Mouse (Mus musculus): ENCODE measurements around the gene Prrx1. TPM values are rescaled to one million over a fixed set of nuclear protein-coding genes. Genes with fewer than 3 reads are reported as not detected.

Gene Prrx1
- polyA plus RNA-seq, 1 experiment = 0.76 TPM

- 3% methylated on average over 58 of the region's 59 CpGs for WGBS
- H3K4me1 ChIP-seq (ENCODE audit: control insufficient read depth, insufficient read depth, insufficient read length, low read length) = peaks cover 10% of the 10 kb centered on the region
- H3K4me3 ChIP-seq (ENCODE audit: low read depth, low read length) = peak overlapping the region; percentile 64
- no peaks in the 10 kb centered on the region for H3K36me3 ChIP-seq (ENCODE audit: control insufficient read depth, insufficient read depth, low read length)
- TF ChIP-seq POLR2A (IDR thresholded peaks at IDR 0.05; ENCODE audit: low read depth, low read length) (0 out of 2 replicates have a peak, but pooled peaks have one; percentile 17), CTCF (IDR thresholded peaks at IDR 0.05; ENCODE audit: extremely low read depth, insufficient read length, insufficient replicate concordance, low read depth, low read length) (no peak)
- H3K27ac ChIP-seq (ENCODE audit: insufficient read depth, low read depth, low read length) = no peak overlapping the region
- H3K27me3 ChIP-seq (ENCODE audit: control insufficient read depth, insufficient read depth, low read length) = peaks cover 79% of the 10 kb centered on the region
Observed at GRCm38 (mm10) chr1:163311861-163312811, 1.4 kb downstream of the Prrx1 start.

GRCm38 (mm10) chr1:163311006-163311836 lies 2.3 kb downstream of the Prrx1 start:
- Histone ChIP-seq H3K27me3 (ENCODE audit: control insufficient read depth, insufficient read depth, low read length) (peaks cover 76% of the 10 kb centered on the region), H3K4me1 (ENCODE audit: control insufficient read depth, insufficient read depth, insufficient read length, low read length) (peaks cover 10% of the 10 kb centered on the region), H3K36me3 (ENCODE audit: control insufficient read depth, insufficient read depth, low read length) (no peaks in the 10 kb centered on the region), H3K4me3 (ENCODE audit: low read depth, low read length) (peak overlapping the region; percentile 64), H3K27ac (ENCODE audit: insufficient read depth, low read depth, low read length) (no peak overlapping the region)
- WGBS = 29% methylated on average over 13 of the region's 13 CpGs
- TF ChIP-seq POLR2A (IDR thresholded peaks at IDR 0.05; ENCODE audit: low read depth, low read length) (no peak), CTCF (IDR thresholded peaks at IDR 0.05; ENCODE audit: extremely low read depth, insufficient read length, insufficient replicate concordance, low read depth, low read length) (no peak)

- peaks cover 69% of the 10 kb centered on the region for H3K27me3 ChIP-seq (ENCODE audit: control insufficient read depth, insufficient read depth, low read length)
- 21% methylated on average over 8 of the region's 8 CpGs for WGBS
- TF ChIP-seq CTCF (IDR thresholded peaks at IDR 0.05; ENCODE audit: extremely low read depth, insufficient read length, insufficient replicate concordance, low read depth, low read length) = no peak
- TF ChIP-seq POLR2A (IDR thresholded peaks at IDR 0.05; ENCODE audit: low read depth, low read length) = no peak
- H3K4me3 ChIP-seq (ENCODE audit: low read depth, low read length) = no peak overlapping the region
- H3K4me1 ChIP-seq (ENCODE audit: control insufficient read depth, insufficient read depth, insufficient read length, low read length) = peaks cover 10% of the 10 kb centered on the region
- no peaks in the 10 kb centered on the region for H3K36me3 ChIP-seq (ENCODE audit: control insufficient read depth, insufficient read depth, low read length)
- H3K27ac ChIP-seq (ENCODE audit: insufficient read depth, low read depth, low read length) = no peak overlapping the region
Observed at GRCm38 (mm10) chr1:163310023-163310754, 3.3 kb downstream of the Prrx1 start.

GRCm38 (mm10) chr1:163309466-163309865 lies 4.0 kb downstream of the Prrx1 start:
- no peak for TF ChIP-seq POLR2A (IDR thresholded peaks at IDR 0.05; ENCODE audit: low read depth, low read length)
- TF ChIP-seq CTCF (IDR thresholded peaks at IDR 0.05; ENCODE audit: extremely low read depth, insufficient read length, insufficient replicate concordance, low read depth, low read length) = no peak
- Histone ChIP-seq H3K4me3 (ENCODE audit: low read depth, low read length) (no peak overlapping the region), H3K27ac (ENCODE audit: insufficient read depth, low read depth, low read length) (no peak overlapping the region), H3K27me3 (ENCODE audit: control insufficient read depth, insufficient read depth, low read length) (peaks cover 62% of the 10 kb centered on the region), H3K4me1 (ENCODE audit: control insufficient read depth, insufficient read depth, insufficient read length, low read length) (peaks cover 10% of the 10 kb centered on the region), H3K36me3 (ENCODE audit: control insufficient read depth, insufficient read depth, low read length) (no peaks in the 10 kb centered on the region)
- WGBS = 20% methylated on average over 2 of the region's 2 CpGs

- Histone ChIP-seq H3K4me3 (ENCODE audit: low read depth, low read length) (peak overlapping the region; percentile 24; the same call in 1 of the 2 replicates), H3K27ac (ENCODE audit: insufficient read depth, low read depth, low read length) (no peak overlapping the region), H3K27me3 (ENCODE audit: control insufficient read depth, insufficient read depth, low read length) (peaks cover 54% of the 10 kb centered on the region), H3K36me3 (ENCODE audit: control insufficient read depth, insufficient read depth, low read length) (no peaks in the 10 kb centered on the region), H3K4me1 (ENCODE audit: control insufficient read depth, insufficient read depth, insufficient read length, low read length) (peaks cover 10% of the 10 kb centered on the region)
- WGBS = 5% methylated on average over 24 of the region's 24 CpGs
- TF ChIP-seq CTCF (IDR thresholded peaks at IDR 0.05; ENCODE audit: extremely low read depth, insufficient read length, insufficient replicate concordance, low read depth, low read length) (no peak), POLR2A (IDR thresholded peaks at IDR 0.05; ENCODE audit: low read depth, low read length) (no peak)
Observed at GRCm38 (mm10) chr1:163308631-163309030, 4.9 kb downstream of the Prrx1 start.

GRCm38 (mm10) chr1:163307706-163308105 lies 5.8 kb downstream of the Prrx1 start:
- Histone ChIP-seq H3K27ac (ENCODE audit: insufficient read depth, low read depth, low read length) (no peak overlapping the region), H3K4me1 (ENCODE audit: control insufficient read depth, insufficient read depth, insufficient read length, low read length) (peaks cover 10% of the 10 kb centered on the region), H3K4me3 (ENCODE audit: low read depth, low read length) (no peak overlapping the region), H3K36me3 (ENCODE audit: control insufficient read depth, insufficient read depth, low read length) (no peaks in the 10 kb centered on the region), H3K27me3 (ENCODE audit: control insufficient read depth, insufficient read depth, low read length) (peaks cover 45% of the 10 kb centered on the region)
- WGBS = 49% methylated on average over 11 of the region's 11 CpGs
- no peak for TF ChIP-seq POLR2A (IDR thresholded peaks at IDR 0.05; ENCODE audit: low read depth, low read length)
- no peak for TF ChIP-seq CTCF (IDR thresholded peaks at IDR 0.05; ENCODE audit: extremely low read depth, insufficient read length, insufficient replicate concordance, low read depth, low read length)

Measured in small intestine, adult 2 months (tissue).